Mouse (Mus musculus): Measurements from ENCODE around the gene Vmn1r13. TPM values are rescaled to one million over a fixed set of nuclear protein-coding genes. Genes with fewer than 3 reads are reported as not detected.
"Not testable (repeated sequence)": the region's sequence is repeated elsewhere in the genome, so short reads cannot be mapped to it uniquely, and the experiment has no call there.

The Vmn1r13 gene
- total RNA-seq (2021) = not detected
- long read RNA-seq, experiment 1 = 0 reads
- long read RNA-seq, experiment 2 = 0 reads

DNA sequence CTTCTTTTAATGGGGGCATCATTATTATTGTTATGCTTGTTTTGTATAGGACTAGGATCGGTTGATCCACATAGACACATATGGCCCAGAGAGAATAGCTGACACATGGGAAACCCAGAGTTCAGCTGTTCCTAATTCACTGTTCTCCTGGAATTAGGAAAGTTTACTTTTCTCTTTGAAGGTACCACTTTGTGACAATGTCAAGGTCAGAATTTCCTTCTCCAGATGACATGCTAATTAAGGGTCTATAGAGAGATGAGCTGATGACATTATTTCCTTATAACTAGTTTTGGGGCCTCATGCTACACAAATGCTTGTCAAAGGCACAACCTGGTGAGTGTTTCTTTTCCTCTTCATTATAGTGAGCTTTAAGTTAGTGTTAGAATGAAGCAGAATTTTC lies at the start of gene Vmn1r13:
Vmn1r13 (plus strand) TSS at position 301 of the 400 bp plus-strand sequence.
- not testable (repeated sequence) for DNase-seq

DNA sequence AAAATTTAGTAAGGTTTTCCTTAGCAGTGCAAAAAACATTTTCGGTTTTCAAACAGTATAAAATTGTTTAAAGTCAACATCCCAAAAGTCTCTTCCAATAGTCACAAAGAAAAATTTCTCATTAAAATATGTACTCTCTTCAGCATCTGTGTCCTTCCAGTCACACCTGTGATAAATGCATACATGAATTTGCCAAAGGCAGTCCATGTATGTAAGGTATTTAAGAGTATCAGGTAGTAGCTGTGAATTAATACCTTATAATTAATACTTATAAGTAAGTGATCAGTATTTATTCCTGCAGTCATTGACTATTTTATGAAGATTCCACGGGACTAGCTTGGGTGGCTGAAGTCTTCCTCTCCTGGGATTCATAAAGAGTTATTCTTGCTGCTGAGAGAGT lies 46.5 kb upstream of the Vmn1r13 start, which contains the start of gene Vmn1r12:
Vmn1r12 (plus strand) TSS at position 301 of the 400 bp plus-strand sequence.
- no peak for DNase-seq

DNA sequence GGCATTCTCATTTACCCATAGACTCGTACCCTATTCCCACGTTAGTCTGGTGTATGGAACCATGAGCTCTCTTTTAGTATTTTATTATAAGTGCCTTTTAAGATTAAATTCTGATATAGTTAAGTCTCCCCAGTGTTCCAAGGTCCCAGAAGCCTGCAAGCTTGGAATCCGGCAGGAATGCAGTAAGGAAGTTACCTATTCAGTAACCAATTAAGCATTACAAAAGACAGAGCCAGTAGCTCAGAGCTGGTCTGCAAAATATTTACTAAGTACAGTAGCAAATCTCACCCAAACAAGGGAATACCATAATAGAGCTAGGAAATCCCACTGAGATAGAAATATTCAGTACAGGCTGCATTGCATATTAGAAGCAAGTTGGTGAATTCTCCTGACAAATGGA lies 13.1 kb upstream of the Vmn1r13 start:
- DNase-seq = not testable (repeated sequence)

DNA sequence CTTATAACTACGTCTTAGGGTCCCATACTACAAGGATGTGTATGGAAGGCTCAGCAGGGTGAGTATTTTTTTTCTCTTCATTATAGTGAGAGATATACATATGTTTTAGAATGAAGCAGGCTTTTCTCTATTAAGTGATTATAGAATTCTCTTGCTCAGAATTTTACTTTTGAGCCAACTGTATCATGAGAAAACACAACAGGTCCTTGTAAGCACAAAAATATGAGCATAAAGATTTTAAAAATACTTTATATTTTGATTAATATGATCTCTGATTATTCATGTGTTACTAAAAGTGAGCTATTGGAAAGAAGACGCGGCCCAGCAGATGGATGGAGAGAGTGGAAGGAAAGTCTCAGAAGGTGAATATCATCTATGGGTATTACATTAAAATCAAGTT lies 28.3 kb downstream of the Vmn1r13 start, which contains the start of gene Vmn1r14:
Vmn1r14 (plus strand) TSS at position 301 of the 400 bp plus-strand sequence.
- DNase-seq = no peak

DNA sequence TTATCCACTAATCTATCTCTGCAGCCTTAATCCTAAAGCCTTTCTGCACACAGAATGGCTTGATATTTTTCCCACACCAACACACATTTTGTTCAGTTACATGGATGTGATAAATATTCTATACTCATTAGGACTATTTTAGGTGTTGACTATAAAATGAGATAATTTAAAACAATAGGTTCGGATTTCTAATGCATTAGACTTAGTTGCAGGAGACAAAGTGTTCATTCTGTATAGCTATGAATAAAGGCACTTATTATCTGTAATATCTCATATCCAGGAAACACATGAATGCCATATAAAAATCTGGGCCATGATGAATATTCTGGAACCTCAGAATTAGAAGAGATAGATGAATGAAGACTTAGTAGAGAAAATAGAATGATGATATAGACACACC lies 54.6 kb downstream of the Vmn1r13 start, which contains the start of gene Vmn1r15:
Vmn1r15 (plus strand) TSS at position 301 of the 400 bp plus-strand sequence.
- DNase-seq = no peak

DNA sequence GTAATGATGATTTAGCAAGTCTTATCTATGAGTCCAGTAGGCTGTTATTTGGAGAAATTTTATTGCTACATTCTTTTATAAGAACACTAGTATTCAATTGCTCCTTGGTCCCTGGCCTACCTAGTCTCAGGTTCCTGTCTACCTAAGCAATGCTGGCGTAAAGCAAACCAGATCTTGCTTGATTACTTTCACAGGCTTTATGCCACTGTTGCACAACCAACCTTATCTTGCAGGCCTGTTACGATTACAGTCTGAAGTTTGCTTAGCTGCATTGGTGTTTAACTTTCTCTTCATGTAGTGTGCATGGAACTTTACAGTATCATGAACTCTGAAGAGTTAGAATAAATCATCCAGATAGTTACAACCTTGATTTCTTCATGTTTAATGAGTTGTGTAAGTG lies 57.9 kb downstream of the Vmn1r13 start:
- no peak for DNase-seq

Other genes starting within 250 kb of the Vmn1r13 start
- gene Vmn1r5, start 233.0 kb upstream of the Vmn1r13 start, total RNA-seq (2021) = not detected
- gene Vmn1r6, start 206.0 kb upstream of the Vmn1r13 start, total RNA-seq (2021) = not detected
- gene Vmn1r7, start 178.0 kb upstream of the Vmn1r13 start, total RNA-seq (2021) = not detected
- not detected for gene Vmn1r8, start 171.0 kb upstream of the Vmn1r13 start, total RNA-seq (2021)
- gene Vmn1r9, start 136.5 kb upstream of the Vmn1r13 start, total RNA-seq (2021) = not detected
- gene Vmn1r10, start 93.8 kb upstream of the Vmn1r13 start, total RNA-seq (2021) = not detected
- gene Vmn1r11, start 69.8 kb upstream of the Vmn1r13 start, total RNA-seq (2021) = not detected
- gene Vmn1r12, start 46.4 kb upstream of the Vmn1r13 start, total RNA-seq (2021) = not detected
- not detected for gene Vmn1r14, start 28.4 kb downstream of the Vmn1r13 start, total RNA-seq (2021)
- gene Vmn1r15, start 54.7 kb downstream of the Vmn1r13 start, total RNA-seq (2021) = not detected
- not detected for gene Vmn1r16, start 126.2 kb downstream of the Vmn1r13 start, total RNA-seq (2021)
- not detected for gene Vmn1r17, start 160.4 kb downstream of the Vmn1r13 start, total RNA-seq (2021)
- not detected for gene Vmn1r18, start 192.5 kb downstream of the Vmn1r13 start, total RNA-seq (2021)
- not detected for gene Vmn1r19, start 200.5 kb downstream of the Vmn1r13 start, total RNA-seq (2021)
- gene Vmn1r20, start 225.6 kb downstream of the Vmn1r13 start, total RNA-seq (2021) = not detected